Mouse (Mus musculus) megakaryocyte progenitor cell, adult 5-6 weeks (primary cell): ENCODE measurements around the gene Lyplal1. TPM values are rescaled to one million over a fixed set of nuclear protein-coding genes. Genes with fewer than 3 reads are reported as not detected.
A peak's percentile ranks its signal among the peaks of the same experiment; 100 is the strongest.

ENCODE experiments used
- ATAC-seq: replicated peaks from 2 replicates; pipeline ENCODE4 v1.8.0; 2016; ENCODE audit warnings: mild to moderate bottlenecking, moderate TSS enrichment, inconsistent platforms; ENCODE audit not compliant: poor library complexity
- total RNA-seq, 2 experiments: library from RNA; stranded (forward) in 1 of 2; stranded (reverse) in 1 of 2; fragments of 157-497, 149-512 nt in 1 of 2; fragments of 200-1000 nt in 1 of 2; gene quantifications; 2 replicates each; pipeline versions ENCODE4 v1.2.3 to v1.2.4; 2015 to 2017

Gene Lyplal1
- total RNA-seq (2015) (2.4 and 3.0 TPM in 2 replicates), total RNA-seq (2017) (2.3 and 4.1 TPM in 2 replicates)

GRCm38 (mm10) chr1:186116701-186117488 is at the start of gene Lyplal1:
Gene Lyplal1 (minus strand): TSS chr1:186117310.
- ATAC-seq, result peak; percentile 96

GRCm38 (mm10) chr1:186163616-186164015 is 46.5 kb upstream of the Lyplal1 start:
- no peak for ATAC-seq

GRCm38 (mm10) chr1:186163206-186163605 is 46.1 kb upstream of the Lyplal1 start:
- no peak for ATAC-seq

GRCm38 (mm10) chr1:186150376-186150775 is 33.3 kb upstream of the Lyplal1 start:
- no peak for ATAC-seq

GRCm38 (mm10) chr1:186145444-186145843 is 28.3 kb upstream of the Lyplal1 start:
- ATAC-seq, result no peak

GRCm38 (mm10) chr1:186140191-186140590 is 23.1 kb upstream of the Lyplal1 start:
- no peak for ATAC-seq

GRCm38 (mm10) chr1:186137873-186138272 is 20.8 kb upstream of the Lyplal1 start:
- no peak for ATAC-seq

- ATAC-seq, result no peak
These were observed 19.7 kb upstream of the Lyplal1 start for GRCm38 (mm10) chr1:186136636-186137380.

- ATAC-seq, result no peak
These were observed 14.4 kb upstream of the Lyplal1 start for GRCm38 (mm10) chr1:186131465-186131864.

- ATAC-seq, result no peak
These were observed 11.8 kb upstream of the Lyplal1 start for GRCm38 (mm10) chr1:186128940-186129339.

GRCm38 (mm10) chr1:186126313-186126862 is 9.3 kb upstream of the Lyplal1 start:
- no peak for ATAC-seq

GRCm38 (mm10) chr1:186123690-186124089 is 6.6 kb upstream of the Lyplal1 start:
- ATAC-seq, result peak; percentile 68

- ATAC-seq, result no peak
These were observed 2.7 kb upstream of the Lyplal1 start for GRCm38 (mm10) chr1:186119856-186120255.

- no peak for ATAC-seq
These were observed 967 bp downstream of the Lyplal1 start for GRCm38 (mm10) chr1:186116086-186116600.

- ATAC-seq, result no peak
These were observed 14.8 kb downstream of the Lyplal1 start for GRCm38 (mm10) chr1:186102313-186102712.

- ATAC-seq, result no peak
These were observed 50.7 kb downstream of the Lyplal1 start for GRCm38 (mm10) chr1:186066266-186066897.

- ATAC-seq, result no peak
These were observed 57.1 kb downstream of the Lyplal1 start for GRCm38 (mm10) chr1:186060041-186060440.

- no peak for ATAC-seq
These were observed 62.9 kb downstream of the Lyplal1 start for GRCm38 (mm10) chr1:186054227-186054626.

GRCm38 (mm10) chr1:186053280-186054043 is 63.6 kb downstream of the Lyplal1 start:
- no peak for ATAC-seq
